Mouse (Mus musculus) CD4-positive, CD25-positive, alpha-beta regulatory T cell, adult 2 months (primary cell): ENCODE data around the gene Try4.
"Not testable (repeated sequence)": the region's sequence is repeated elsewhere in the genome, so short reads cannot be mapped to it uniquely, and the experiment has no call there.

Source experiments
- DNase-seq: peaks from one replicate; pipeline ENCODE4 v3.0.0-alpha.2; 2012; ENCODE audit warnings: low read depth, low spot score

The Try4 gene

DNA sequence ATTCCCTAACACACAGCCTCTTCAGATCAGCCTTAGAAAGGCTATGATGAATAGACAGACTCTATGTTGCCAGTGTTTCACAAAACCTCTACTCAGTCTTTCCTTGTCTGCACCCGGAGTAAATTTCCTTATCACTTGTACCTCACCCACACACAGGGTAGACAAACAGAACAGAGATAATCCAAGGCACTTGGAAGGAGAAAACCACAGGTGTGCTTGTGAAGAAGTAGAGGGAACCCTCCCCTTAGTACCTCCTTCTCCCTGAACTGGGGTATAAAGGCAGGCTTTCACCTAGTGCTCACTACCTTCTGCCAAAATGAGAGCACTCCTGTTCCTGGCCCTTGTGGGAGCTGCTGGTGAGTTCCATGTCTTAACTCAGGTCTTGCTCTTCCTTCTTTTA lies at the start of gene Try4:
TSS of gene Try4 (plus strand) at position 301 of the 400 bp plus-strand sequence.
- no peak for DNase-seq

DNA sequence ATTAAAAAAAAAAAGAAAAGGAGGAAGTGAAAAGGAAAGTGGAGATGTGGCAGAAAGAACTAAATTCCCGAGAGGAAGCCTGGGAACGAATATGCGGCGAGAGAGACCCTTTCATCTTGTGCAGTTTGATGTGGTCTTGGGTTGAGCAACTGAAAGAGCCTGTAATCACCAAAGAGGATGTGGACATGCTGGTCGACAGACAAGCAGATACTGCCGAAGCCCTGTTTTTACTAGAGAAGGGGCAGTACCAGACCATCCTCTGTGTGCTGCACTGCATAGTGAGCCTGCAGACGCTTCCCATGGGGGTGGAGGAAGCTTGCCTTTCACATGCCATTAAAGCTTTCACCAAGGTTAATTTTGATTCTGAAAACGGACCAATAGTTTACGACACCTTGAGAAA lies 48.8 kb upstream of the Try4 start:
- DNase-seq = not testable (repeated sequence)

DNA sequence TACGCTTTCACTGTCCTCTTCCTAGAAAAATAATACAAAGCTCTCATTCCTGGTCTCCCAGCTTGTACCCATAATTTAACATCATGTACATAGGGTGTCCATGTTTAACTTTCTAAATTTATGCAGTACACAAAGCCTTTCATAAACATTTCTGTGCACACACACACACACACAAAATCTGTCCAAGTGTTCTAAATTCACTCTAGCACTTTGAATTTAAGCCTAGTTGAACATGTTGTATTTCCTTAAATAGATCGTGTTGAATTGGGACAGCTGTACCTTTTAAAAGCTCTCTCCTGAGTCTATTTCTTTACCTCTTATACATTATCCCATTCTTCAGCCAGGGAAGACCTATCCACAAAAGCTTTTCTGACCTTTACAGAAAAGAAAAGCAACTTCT lies 45.6 kb upstream of the Try4 start:
- no peak for DNase-seq

DNA sequence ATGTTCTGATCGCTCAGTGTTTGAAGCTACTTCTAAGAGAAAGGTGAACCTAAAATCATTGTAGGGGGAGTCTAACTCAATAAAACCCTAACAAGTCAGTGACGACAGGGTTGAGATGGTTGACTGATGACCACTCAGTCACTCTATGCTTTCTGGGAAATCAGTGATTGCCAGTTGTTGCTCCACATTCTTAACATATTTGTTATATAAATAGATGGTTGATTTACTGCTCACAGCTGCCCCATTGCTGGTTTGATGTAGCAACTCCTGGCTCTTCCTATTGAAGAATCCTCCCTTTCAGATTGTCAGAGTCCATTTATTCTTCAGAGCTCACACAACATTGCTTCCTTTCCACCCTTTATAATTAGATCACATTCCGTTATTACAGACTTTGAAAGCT lies 44.6 kb upstream of the Try4 start:
- DNase-seq = no peak

DNA sequence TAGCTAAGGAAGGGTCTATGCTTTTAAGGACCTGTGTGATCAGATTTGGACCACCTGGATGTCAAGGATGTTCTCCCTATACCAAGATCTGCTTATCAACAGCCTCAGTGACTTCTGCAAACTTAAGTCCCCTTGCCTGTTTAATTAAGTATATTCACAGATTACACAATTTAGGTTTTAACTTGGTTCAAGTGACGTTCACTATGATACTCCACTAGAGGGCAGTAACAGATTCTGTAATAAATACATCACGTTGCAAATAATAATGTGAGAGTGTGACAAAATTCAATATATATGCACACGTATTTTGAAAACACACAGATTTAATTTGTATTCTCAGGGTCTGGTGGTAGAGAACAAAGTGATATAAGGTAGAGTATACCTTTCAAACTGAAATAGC lies 39.3 kb upstream of the Try4 start:
- DNase-seq = peak; percentile 35

DNA sequence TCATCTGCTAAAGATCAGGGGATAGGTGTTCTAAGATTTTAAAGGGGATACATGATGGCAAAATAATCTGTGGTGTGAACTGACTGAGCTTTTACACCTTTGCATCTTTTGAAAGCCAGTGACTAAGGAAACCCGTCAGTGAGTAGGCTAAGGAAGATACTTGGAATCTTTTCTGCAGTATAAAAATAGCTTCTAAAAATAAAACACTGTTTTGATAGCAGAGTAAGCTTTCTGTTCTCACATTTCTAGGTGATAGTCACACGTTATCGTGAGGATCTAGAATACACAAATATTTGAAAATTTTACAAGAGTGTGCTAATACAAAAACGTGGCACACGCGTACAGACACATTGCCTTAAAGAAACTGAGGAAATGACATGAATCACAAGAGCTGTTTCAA lies 35.9 kb upstream of the Try4 start:
- DNase-seq = no peak

DNA sequence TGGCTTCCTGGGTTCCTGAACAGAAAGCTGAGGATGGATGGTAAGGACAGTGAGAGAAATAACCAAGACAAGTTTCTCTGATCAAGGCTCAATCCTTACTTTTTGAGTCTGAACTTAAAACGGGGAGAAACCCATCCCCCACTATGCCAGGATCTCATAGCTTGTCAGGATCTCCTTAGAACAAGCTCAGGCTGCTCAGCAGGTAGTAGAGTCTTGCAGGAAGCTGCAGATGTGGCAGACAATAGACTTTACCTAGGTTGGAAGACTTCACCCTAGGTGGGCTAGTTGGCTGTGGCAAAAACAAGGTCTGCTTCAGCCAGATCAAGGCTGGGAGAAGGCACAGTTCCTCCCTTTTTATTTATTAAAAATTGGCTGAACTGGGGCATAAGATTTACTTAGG lies 3.8 kb upstream of the Try4 start:
- DNase-seq = no peak

DNA sequence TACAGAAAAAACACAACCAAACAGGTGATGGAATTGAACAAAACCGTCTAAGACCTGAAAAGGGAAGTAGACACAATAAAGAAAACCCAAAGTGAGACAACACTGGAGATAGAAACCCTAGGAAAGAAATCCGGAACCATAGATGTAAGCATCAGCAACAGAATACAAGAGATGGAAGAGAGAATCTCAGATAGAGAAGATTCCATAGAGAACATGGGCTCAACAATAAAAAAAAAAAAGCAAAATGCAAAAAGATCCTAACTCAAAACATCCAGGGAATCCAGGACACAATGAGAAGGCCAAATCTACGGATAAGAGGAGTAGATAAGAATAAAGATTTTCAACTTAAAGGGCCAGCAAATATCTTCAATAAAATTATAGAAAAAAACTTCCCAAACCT lies 14.7 kb downstream of the Try4 start, which contains the start of gene Try5:
TSS of gene Try5 (minus strand) at position 101 of the 400 bp plus-strand sequence.
- DNase-seq = not testable (repeated sequence)

DNA sequence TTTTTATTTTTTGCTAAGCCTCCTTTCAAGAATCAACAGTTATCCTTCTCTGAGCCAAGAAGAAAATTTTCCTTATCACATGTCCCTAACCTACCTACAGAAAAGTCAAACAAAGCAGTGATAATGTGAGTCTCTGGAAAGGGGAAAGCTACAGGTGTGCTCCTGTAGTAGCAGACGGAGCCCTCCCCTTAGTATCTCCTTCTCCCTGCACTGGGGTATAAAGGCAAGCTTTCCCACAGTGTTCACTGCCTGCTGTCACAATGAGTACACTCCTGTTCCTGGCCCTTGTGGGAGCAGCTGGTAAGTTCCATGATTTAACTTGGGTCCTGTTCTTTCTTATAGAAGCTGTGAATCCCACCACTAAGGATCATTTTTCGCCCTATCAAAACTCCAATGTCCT lies 51.9 kb downstream of the Try4 start, which contains the start of gene Try10:
TSS of gene Try10 (plus strand) at position 174 of the 400 bp plus-strand sequence.
- no peak for DNase-seq
